Mouse (Mus musculus) cerebellum, adult 2 months (tissue): ENCODE data around the gene Trpv4.

ENCODE experiments used
- CTCF ChIP-seq: fragments of 200-500 bp; IDR thresholded peaks from 2 replicates; pipeline ENCODE4 v1.5.1; 2011; ENCODE audit warnings: low read depth, mild to moderate bottlenecking, control low read depth, low read length, moderate library complexity, borderline replicate concordance; ENCODE audit not compliant: insufficient read depth
- POLR2A ChIP-seq: fragments of 200-500 bp; IDR thresholded peaks from 2 replicates; pipeline ENCODE4 v1.6.1; 2011; ENCODE audit warnings: low read length, control low read depth, borderline replicate concordance; ENCODE audit not compliant: insufficient read depth

DNA sequence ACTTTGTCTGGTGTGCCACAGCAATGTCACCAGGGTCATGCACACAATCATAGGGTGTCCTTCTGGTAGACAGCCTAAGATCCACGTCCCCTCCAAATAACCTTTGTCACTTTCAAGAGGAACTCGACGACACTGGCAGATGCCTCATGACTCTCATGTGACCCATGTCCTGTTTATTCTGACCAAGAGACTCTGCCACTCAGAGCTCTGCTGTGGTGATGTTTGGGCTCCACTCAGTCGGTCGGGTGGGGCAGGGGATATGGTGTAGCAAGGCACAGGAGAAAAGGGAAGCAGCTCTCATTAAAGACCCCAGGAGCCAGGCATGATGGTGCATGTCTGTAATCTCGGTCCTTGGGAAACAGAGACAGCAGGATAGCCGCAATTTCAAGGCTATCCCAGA lies 40.8 kb upstream of the Trpv4 start:
- TF ChIP-seq CTCF = no peak
- TF ChIP-seq POLR2A = no peak
